ENCODE assay signal across 30 mouse cellular contexts in genomic region chr17:13747681-13748080, GRCm38 (mm10). TPM values are rescaled to one million over a fixed set of nuclear protein-coding genes. Genes with fewer than 3 reads are reported as not detected.
DNase-seq lines count a peak whose midpoint lies in the region; ATAC-seq lines count a peak whose summit lies in the region.
"Had no signal": no experiment of that assay in that cellular context is flagged by ENCODE, and none has a peak within 500 bp of the region (broad histone marks: within the 10 kb centered on the region; RNA-seq: fewer than 3 reads in every experiment).

No protein-coding gene starts in this region.

- H3K9me3 ChIP-seq in forebrain, embryonic 10.5 days = no peaks in the 10 kb centered on the region
- H3K9me3 ChIP-seq in forebrain, embryonic 11.5 days (ENCODE audit: control insufficient read depth, low read length) = no peaks in the 10 kb centered on the region
- no peaks in the 10 kb centered on the region for H3K9me3 ChIP-seq in hindbrain, embryonic 14.5 days (ENCODE audit: control insufficient read depth, low read length)
- H3K9me3 ChIP-seq in hindbrain, embryonic 12.5 days (replicated peaks) = no peaks in the 10 kb centered on the region
- H3K9me3 ChIP-seq: embryonic facial prominence, embryonic 10.5 days; embryonic facial prominence, embryonic 13.5 days; heart, embryonic 13.5 days; hindbrain, embryonic 13.5 days had no signal

- H3K9ac ChIP-seq in forebrain, embryonic 11.5 days (ENCODE audit: low read length) = no peak overlapping the region
- no peak overlapping the region for H3K9ac ChIP-seq in hindbrain, embryonic 14.5 days
- no peak overlapping the region for H3K9ac ChIP-seq in hindbrain, embryonic 12.5 days
- H3K9ac ChIP-seq: embryonic facial prominence, embryonic 13.5 days; forebrain, postnatal 0 days; heart, embryonic 13.5 days; hindbrain, embryonic 13.5 days had no signal

- H3K27me3 ChIP-seq in forebrain, embryonic 10.5 days (ENCODE audit: poor library complexity, severe bottlenecking) = no peaks in the 10 kb centered on the region
- no peaks in the 10 kb centered on the region for H3K27me3 ChIP-seq in forebrain, embryonic 11.5 days (ENCODE audit: control insufficient read depth, insufficient read depth, low read length)
- no peaks in the 10 kb centered on the region for H3K27me3 ChIP-seq in hindbrain, embryonic 14.5 days (ENCODE audit: control insufficient read depth, insufficient read depth, low read length)
- H3K27me3 ChIP-seq in hindbrain, embryonic 12.5 days = no peaks in the 10 kb centered on the region
- H3K27me3 ChIP-seq: heart, embryonic 13.5 days; hindbrain, embryonic 13.5 days; Patski had no signal

- H3K27ac ChIP-seq in forebrain, embryonic 10.5 days = no peak overlapping the region
- no peak overlapping the region for H3K27ac ChIP-seq in forebrain, embryonic 11.5 days (ENCODE audit: low read depth, low read length)
- H3K27ac ChIP-seq in hindbrain, embryonic 14.5 days = no peak overlapping the region
- no peak overlapping the region for H3K27ac ChIP-seq in hindbrain, embryonic 12.5 days
- H3K27ac ChIP-seq: embryonic facial prominence, embryonic 10.5 days; embryonic facial prominence, embryonic 13.5 days; heart, embryonic 13.5 days; hindbrain, embryonic 13.5 days; hindbrain, postnatal 0 days had no signal

- 89% methylated on average over 9 of the region's 9 CpGs for WGBS in forebrain, embryonic 10.5 days
- WGBS in forebrain, embryonic 11.5 days = 88% methylated on average over 9 of the region's 9 CpGs
- WGBS in hindbrain, embryonic 14.5 days = 89% methylated on average over 9 of the region's 9 CpGs
- 90% methylated on average over 9 of the region's 9 CpGs for WGBS in hindbrain, embryonic 12.5 days

- no peak overlapping the region for H3K4me2 ChIP-seq in forebrain, embryonic 11.5 days (ENCODE audit: low read depth, low read length, severe bottlenecking)
- no peak overlapping the region for H3K4me2 ChIP-seq in hindbrain, embryonic 14.5 days (replicated peaks)
- H3K4me2 ChIP-seq in hindbrain, embryonic 12.5 days (replicated peaks) = no peak overlapping the region
- H3K4me2 ChIP-seq: embryonic facial prominence, embryonic 13.5 days; heart, embryonic 13.5 days; hindbrain, embryonic 13.5 days had no signal

- no peak for ATAC-seq in forebrain, embryonic 11.5 days (replicated peaks; ENCODE audit: low FRiP score)
- ATAC-seq in hindbrain, embryonic 14.5 days (ENCODE audit: low FRiP score) = 0 out of 2 replicates have a peak, but pooled peaks have one; percentile 21
- no peak for ATAC-seq in hindbrain, embryonic 12.5 days (ENCODE audit: low FRiP score)
- peak; percentile 41 for ATAC-seq in granulocyte monocyte progenitor cell, adult 5-6 weeks (replicated peaks; ENCODE audit: poor library complexity, severe bottlenecking)
- ATAC-seq: activated CD4-positive, CD25-positive, alpha-beta regulatory T cell, adult 4 months; forebrain, embryonic 14.5 days; forebrain, postnatal 0 days; hindbrain, postnatal 0 days; inflammation-experienced regulatory T-cells, adult 6 months; Patski had no signal

- peak; percentile 9 for DNase-seq in forebrain, embryonic 10.5 days (ENCODE audit: extremely low spot score, low spot score)
- no peak for DNase-seq in forebrain, embryonic 11.5 days (ENCODE audit: low spot score)
- DNase-seq in hindbrain, embryonic 14.5 days (ENCODE audit: low spot score) = no peak
- peak; percentile 42 for DNase-seq in testis, postnatal 14 days (ENCODE audit: low spot score)
- no peak for DNase-seq in spleen, adult 12 weeks (ENCODE audit: low spot score)
- DNase-seq in frontal cortex, postnatal 14 days (ENCODE audit: low spot score in 2 of 2) = no peak
- DNase-seq: adrenal gland, adult 8-10 months; adrenal gland, postnatal 25 days; cerebellum, adult 11-12 months; cerebellum, adult 8-10 months; cerebellum, postnatal 10 days; cerebellum, postnatal 36 days; embryo, embryonic 11 days; forebrain, postnatal 0 days; gastrocnemius, postnatal 25 days; heart, postnatal 14 days; kidney, adult 11 months had no signal

- no peak overlapping the region for H3K4me3 ChIP-seq in forebrain, embryonic 10.5 days
- H3K4me3 ChIP-seq in forebrain, embryonic 11.5 days (ENCODE audit: low read depth, low read length) = no peak overlapping the region
- H3K4me3 ChIP-seq in hindbrain, embryonic 14.5 days (replicated peaks; ENCODE audit: low read length) = no peak overlapping the region
- H3K4me3 ChIP-seq in hindbrain, embryonic 12.5 days = no peak overlapping the region
- H3K4me3 ChIP-seq: embryonic facial prominence, embryonic 10.5 days; embryonic facial prominence, embryonic 13.5 days; erythroblast, embryonic 14.5 days; heart, embryonic 13.5 days; hindbrain, embryonic 13.5 days had no signal

- no peaks in the 10 kb centered on the region for H3K36me3 ChIP-seq in forebrain, embryonic 10.5 days (replicated peaks)
- no peaks in the 10 kb centered on the region for H3K36me3 ChIP-seq in forebrain, embryonic 11.5 days (ENCODE audit: control insufficient read depth, insufficient read depth, low read length)
- H3K36me3 ChIP-seq in hindbrain, embryonic 14.5 days (replicated peaks; ENCODE audit: control insufficient read depth, insufficient read depth) = no peaks in the 10 kb centered on the region
- no peaks in the 10 kb centered on the region for H3K36me3 ChIP-seq in hindbrain, embryonic 12.5 days
- H3K36me3 ChIP-seq: embryonic facial prominence, embryonic 10.5 days; embryonic facial prominence, embryonic 13.5 days; heart, embryonic 13.5 days; hindbrain, embryonic 13.5 days had no signal

- peaks cover 23% of the 10 kb centered on the region for H3K4me1 ChIP-seq in forebrain, embryonic 10.5 days
- H3K4me1 ChIP-seq in forebrain, embryonic 11.5 days (replicated peaks; ENCODE audit: control insufficient read depth, insufficient read depth, low read length) = no peaks in the 10 kb centered on the region
- H3K4me1 ChIP-seq in hindbrain, embryonic 14.5 days (replicated peaks; ENCODE audit: control insufficient read depth, insufficient read depth, low read length) = no peaks in the 10 kb centered on the region
- peaks cover 22% of the 10 kb centered on the region for H3K4me1 ChIP-seq in hindbrain, embryonic 12.5 days

RNA-seq across cellular contexts. Expression of gene Afdn, which starts 12.7 kb away (rescaled TPM):
- 80.9 and 82.9 TPM in 2 replicates for polyA plus RNA-seq in forebrain, embryonic 10.5 days (2016; fragmentation: Nextera tagmentation; extraction: Ambion mirVana)
- 136 and 141 TPM in 2 replicates for polyA plus RNA-seq in forebrain, embryonic 11.5 days (2014; fragmentation: Nextera tagmentation; extraction: Ambion mirVana)
- 117 and 140 TPM in 2 replicates for polyA plus RNA-seq in hindbrain, embryonic 14.5 days (2014; fragmentation: Nextera tagmentation; extraction: Ambion mirVana)
- 153 and 156 TPM in 2 replicates for polyA plus RNA-seq in hindbrain, embryonic 12.5 days (2016; fragmentation: Nextera tagmentation; extraction: Ambion mirVana)
- 2.4 and 3.9 TPM in 2 replicates for total RNA-seq in granulocyte monocyte progenitor cell, adult 5-6 weeks (2014; fragmentation: Nextera tagmentation)
- total RNA-seq in granulocyte monocyte progenitor cell, adult 5-6 weeks (2017) = 3.4 and 3.8 TPM in 2 replicates
- polyA plus RNA-seq: erythroblast, embryonic 14.5 days had no signal

RNA-seq across cellular contexts. Expression of gene Tcte2, which starts 13.9 kb away (rescaled TPM):
- 4.9 and 6.6 TPM in 2 replicates for polyA plus RNA-seq in forebrain, embryonic 10.5 days (2016; fragmentation: Nextera tagmentation; extraction: Ambion mirVana)
- 11.5 and 11.6 TPM in 2 replicates for polyA plus RNA-seq in forebrain, embryonic 11.5 days (2014; fragmentation: Nextera tagmentation; extraction: Ambion mirVana)
- 17.1 and 20.3 TPM in 2 replicates for polyA plus RNA-seq in hindbrain, embryonic 14.5 days (2014; fragmentation: Nextera tagmentation; extraction: Ambion mirVana)
- polyA plus RNA-seq in hindbrain, embryonic 12.5 days (2016; fragmentation: Nextera tagmentation; extraction: Ambion mirVana) = 13.9 and 17.2 TPM in 2 replicates
- total RNA-seq in granulocyte monocyte progenitor cell, adult 5-6 weeks (2014; fragmentation: Nextera tagmentation) = not detected in 2 replicates
- not detected in 2 replicates for total RNA-seq in granulocyte monocyte progenitor cell, adult 5-6 weeks (2017)
- total RNA-seq: hematopoietic stem cell, adult 5-6 weeks had no signal
- polyA plus RNA-seq: activated CD4-positive, CD25-positive, alpha-beta regulatory T cell, adult 4 months; erythroblast, embryonic 14.5 days; inflammation-experienced regulatory T-cells, adult 6 months had no signal

Comparison
In these comparisons a context has a peak if more than half of its experiments do, and no peak if none do; other contexts are left out.
1. DNase-seq: peak in forebrain, embryonic 10.5 days (single experiment) and testis, postnatal 14 days (single experiment); none in forebrain, embryonic 11.5 days (single experiment), hindbrain, embryonic 14.5 days (single experiment), spleen, adult 12 weeks (single experiment) and frontal cortex, postnatal 14 days (0 of 2).
2. ATAC-seq: peak in hindbrain, embryonic 14.5 days (single experiment) and granulocyte monocyte progenitor cell, adult 5-6 weeks (single experiment); none in forebrain, embryonic 11.5 days (single experiment) and hindbrain, embryonic 12.5 days (single experiment).